Mouse (Mus musculus): ENCODE measurements around the gene Tfap2d. TPM values are rescaled to one million over a fixed set of nuclear protein-coding genes. Genes with fewer than 3 reads are reported as not detected.
A peak's percentile ranks its signal among the peaks of the same experiment; 100 is the strongest.

Tfap2d gene
- polyA plus RNA-seq, 1 experiment = not detected

DNA sequence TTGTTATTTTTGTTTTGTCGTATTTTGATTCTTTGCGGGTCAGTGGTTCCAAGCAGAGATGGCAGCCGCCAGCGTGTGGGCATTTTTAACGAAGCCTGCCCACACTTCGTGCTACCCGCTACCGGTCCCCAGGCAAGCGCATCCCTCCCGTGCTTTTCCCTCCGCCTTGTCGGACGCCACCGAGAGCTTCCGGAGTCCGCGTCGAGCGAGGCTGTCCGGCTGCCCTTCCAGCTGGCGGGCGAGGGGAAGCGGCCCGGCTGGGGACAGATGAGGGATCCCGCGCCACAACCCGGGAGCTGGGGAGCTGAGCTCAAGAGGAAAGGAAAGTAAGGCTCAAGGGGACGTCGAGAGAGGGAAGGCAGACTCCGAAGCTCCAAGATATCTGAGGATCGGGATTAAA, 107.0 kb downstream of the Tfap2d start:
- Histone ChIP-seq H3K4me1 (peaks cover 11% of the 10 kb centered on the region), H3K36me3 (replicated peaks; ENCODE audit: low read length) (no peaks in the 10 kb centered on the region), H3K4me3 (replicated peaks) (peak overlapping the region; percentile 88), H3K27me3 (replicated peaks) (peaks cover 67% of the 10 kb centered on the region), H3K9me3 (peaks cover 5% of the 10 kb centered on the region; the same call in 1 of the 2 replicates)
- TF ChIP-seq GATA1 (IDR thresholded peaks at IDR 0.05; ENCODE audit: borderline replicate concordance, low read length) (no peak), FLI1 (IDR thresholded peaks at IDR 0.05; ENCODE audit: low read length) (no peak)

GRCm38 (mm10) chr1:19210215-19211032, 107.6 kb downstream of the Tfap2d start:
- peaks cover 5% of the 10 kb centered on the region; the same call in 1 of the 2 replicates for H3K9me3 ChIP-seq
- peak overlapping the region; percentile 88 for H3K4me3 ChIP-seq (replicated peaks)
- peaks cover 71% of the 10 kb centered on the region for H3K27me3 ChIP-seq (replicated peaks)
- TF ChIP-seq GATA1 (IDR thresholded peaks at IDR 0.05; ENCODE audit: borderline replicate concordance, low read length) (no peak), FLI1 (IDR thresholded peaks at IDR 0.05; ENCODE audit: low read length) (no peak)
- peaks cover 11% of the 10 kb centered on the region for H3K4me1 ChIP-seq
- H3K36me3 ChIP-seq (replicated peaks; ENCODE audit: low read length) = no peaks in the 10 kb centered on the region

DNA sequence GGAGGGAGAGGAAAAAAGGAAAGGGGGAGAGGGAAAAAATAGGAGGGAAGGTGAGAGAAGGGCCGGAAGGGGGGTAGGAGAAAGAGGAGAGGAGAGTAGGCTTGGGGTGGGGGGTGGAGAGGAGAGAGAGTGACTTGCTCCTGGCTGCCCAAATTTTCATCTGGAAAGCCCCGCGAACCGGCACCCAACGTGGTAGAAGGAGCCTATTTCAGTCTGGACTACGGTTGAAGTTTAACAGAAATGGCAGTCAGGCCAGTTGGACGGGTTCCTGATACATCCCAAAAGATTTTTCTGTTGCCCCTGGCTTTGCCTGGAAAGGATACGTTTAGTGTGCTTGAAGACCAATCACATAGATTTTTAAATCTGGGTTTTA, 108.2 kb downstream of the Tfap2d start:
- Histone ChIP-seq H3K4me1 (peaks cover 11% of the 10 kb centered on the region), H3K9me3 (peaks cover 5% of the 10 kb centered on the region; the same call in 1 of the 2 replicates), H3K4me3 (replicated peaks) (no peak overlapping the region), H3K36me3 (replicated peaks; ENCODE audit: low read length) (no peaks in the 10 kb centered on the region), H3K27me3 (replicated peaks) (peaks cover 73% of the 10 kb centered on the region)
- no peak for TF ChIP-seq GATA1 (IDR thresholded peaks at IDR 0.05; ENCODE audit: borderline replicate concordance, low read length)
- TF ChIP-seq FLI1 (IDR thresholded peaks at IDR 0.05; ENCODE audit: low read length) = no peak

GRCm38 (mm10) chr1:19211546-19212154, 108.8 kb downstream of the Tfap2d start:
- H3K27me3 ChIP-seq (replicated peaks) = peaks cover 79% of the 10 kb centered on the region
- H3K4me1 ChIP-seq = peaks cover 11% of the 10 kb centered on the region
- H3K9me3 ChIP-seq = peaks cover 5% of the 10 kb centered on the region; the same call in 1 of the 2 replicates
- H3K4me3 ChIP-seq (replicated peaks) = no peak overlapping the region
- H3K36me3 ChIP-seq (replicated peaks; ENCODE audit: low read length) = no peaks in the 10 kb centered on the region
- no peak for TF ChIP-seq FLI1 (IDR thresholded peaks at IDR 0.05; ENCODE audit: low read length)
- TF ChIP-seq GATA1 (IDR thresholded peaks at IDR 0.05; ENCODE audit: borderline replicate concordance, low read length) = no peak

GRCm38 (mm10) chr1:19212691-19213090, 109.9 kb downstream of the Tfap2d start:
- TF ChIP-seq FLI1 (IDR thresholded peaks at IDR 0.05; ENCODE audit: low read length) = no peak
- TF ChIP-seq GATA1 (IDR thresholded peaks at IDR 0.05; ENCODE audit: borderline replicate concordance, low read length) = no peak
- H3K9me3 ChIP-seq = peaks cover 5% of the 10 kb centered on the region; the same call in 1 of the 2 replicates
- no peaks in the 10 kb centered on the region for H3K36me3 ChIP-seq (replicated peaks; ENCODE audit: low read length)
- peaks cover 11% of the 10 kb centered on the region for H3K4me1 ChIP-seq
- no peak overlapping the region for H3K4me3 ChIP-seq (replicated peaks)
- H3K27me3 ChIP-seq (replicated peaks) = peaks cover 81% of the 10 kb centered on the region

DNA sequence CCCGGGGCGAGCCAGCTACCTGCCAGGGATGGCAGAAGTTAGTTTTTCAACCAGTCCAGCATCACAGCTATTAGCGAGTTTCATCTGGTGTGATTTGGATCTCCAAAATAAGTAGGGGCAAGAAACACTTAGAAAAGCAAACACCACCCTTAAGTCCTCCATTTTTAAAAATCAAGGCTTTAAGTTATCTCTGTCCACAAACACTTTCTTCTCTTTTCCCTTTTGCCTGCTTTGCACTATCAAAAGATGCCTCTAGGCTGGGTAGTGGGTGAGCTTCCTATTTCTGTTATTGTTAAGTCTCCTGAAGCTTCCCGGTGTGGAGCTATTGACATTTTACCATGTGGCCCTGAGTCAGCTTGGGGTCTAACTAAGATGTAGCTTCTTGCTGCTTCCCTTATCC, 110.3 kb downstream of the Tfap2d start:
- H3K4me3 ChIP-seq (replicated peaks) = no peak overlapping the region
- H3K36me3 ChIP-seq (replicated peaks; ENCODE audit: low read length) = no peaks in the 10 kb centered on the region
- peaks cover 11% of the 10 kb centered on the region for H3K4me1 ChIP-seq
- peaks cover 5% of the 10 kb centered on the region; the same call in 1 of the 2 replicates for H3K9me3 ChIP-seq
- peaks cover 82% of the 10 kb centered on the region for H3K27me3 ChIP-seq (replicated peaks)
- TF ChIP-seq GATA1 (IDR thresholded peaks at IDR 0.05; ENCODE audit: borderline replicate concordance, low read length) = no peak
- TF ChIP-seq FLI1 (IDR thresholded peaks at IDR 0.05; ENCODE audit: low read length) = no peak

DNA sequence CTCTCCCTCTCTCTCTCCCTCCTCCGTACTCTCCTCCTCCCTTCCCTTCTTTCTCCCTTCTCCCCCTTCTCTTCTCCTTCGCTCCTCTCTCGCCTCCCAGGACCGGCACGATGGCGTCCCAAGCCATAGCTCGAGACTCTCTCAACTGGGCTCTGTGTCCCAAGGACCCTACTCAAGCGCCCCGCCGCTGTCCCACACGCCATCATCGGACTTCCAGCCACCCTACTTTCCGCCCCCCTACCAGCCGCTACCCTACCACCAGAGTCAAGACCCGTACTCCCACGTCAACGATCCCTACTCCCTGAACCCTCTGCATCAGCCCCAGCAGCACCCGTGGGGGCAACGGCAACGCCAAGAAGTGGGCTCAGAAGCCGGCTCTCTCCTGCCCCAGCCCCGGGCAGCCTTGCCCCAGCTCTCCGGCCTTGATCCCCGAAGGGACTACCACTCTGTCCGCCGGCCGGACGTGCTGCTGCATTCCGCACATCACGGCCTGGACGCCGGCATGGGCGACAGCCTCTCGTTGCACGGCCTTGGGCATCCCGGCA, 111.1 kb downstream of the Tfap2d start:
- H3K4me3 ChIP-seq (replicated peaks) = no peak overlapping the region
- H3K27me3 ChIP-seq (replicated peaks) = peaks cover 83% of the 10 kb centered on the region
- TF ChIP-seq GATA1 (IDR thresholded peaks at IDR 0.05; ENCODE audit: borderline replicate concordance, low read length) (no peak), FLI1 (IDR thresholded peaks at IDR 0.05; ENCODE audit: low read length) (no peak)
- peaks cover 11% of the 10 kb centered on the region for H3K4me1 ChIP-seq
- H3K9me3 ChIP-seq = peaks cover 5% of the 10 kb centered on the region; the same call in 1 of the 2 replicates
- no peaks in the 10 kb centered on the region for H3K36me3 ChIP-seq (replicated peaks; ENCODE audit: low read length)

Other genes starting within 250 kb of the Tfap2d start
- not detected in 2 replicates for gene Tfap2b, start 105.9 kb downstream of the Tfap2d start, polyA plus RNA-seq (2012; ENCODE audit: insufficient read depth, low replicate concordance)

Measured in megakaryocyte, embryonic 14.5 days (primary cell).